Mouse (Mus musculus) MN1 (cell line): Measurements from ENCODE around the gene Lims1.

Source experiments
- DNase-seq: peaks from one replicate; pipeline ENCODE4 v3.0.0-alpha.2; 2016; ENCODE audit warnings: low spot score

Lims1 gene

DNA sequence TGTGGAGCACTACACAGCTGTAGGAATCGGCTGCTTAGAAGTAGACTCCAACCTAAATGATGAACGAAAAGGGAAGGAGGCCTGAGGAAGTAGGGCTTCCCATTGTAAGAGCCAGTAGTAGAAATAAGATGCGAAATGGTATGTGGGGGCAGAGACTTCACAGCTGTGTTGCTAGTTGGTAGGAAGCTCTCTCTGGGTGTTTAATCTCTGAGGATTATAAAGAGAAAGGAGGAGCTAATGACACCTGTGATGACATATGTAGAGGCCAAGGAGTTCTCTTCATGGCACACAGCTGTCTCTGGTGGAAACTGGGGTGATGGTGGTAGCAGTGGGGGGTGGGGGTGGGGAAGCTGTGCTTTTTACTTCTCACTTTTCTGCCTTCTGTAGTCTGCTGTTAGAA lies 27.3 kb downstream of the Lims1 start:
- no peak for DNase-seq

DNA sequence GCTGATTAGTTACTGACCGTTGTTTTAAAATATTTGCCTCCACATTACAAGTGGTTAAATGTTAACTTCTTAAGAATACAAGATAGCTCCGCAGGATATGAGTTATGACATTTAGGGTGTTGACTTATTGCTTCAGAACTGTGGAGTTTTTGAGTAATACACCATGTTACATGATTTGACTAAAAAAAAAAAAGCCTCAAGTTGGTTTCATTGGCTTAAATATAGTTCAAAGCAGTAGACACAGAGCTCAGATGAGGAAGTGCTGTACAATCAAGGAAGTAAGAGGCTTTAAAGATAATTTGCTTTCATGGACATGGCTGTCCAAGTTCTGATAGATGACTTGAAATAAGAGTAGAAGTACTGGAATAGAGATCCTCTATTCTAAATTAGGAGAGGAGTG lies 28.4 kb downstream of the Lims1 start:
- no peak for DNase-seq

DNA sequence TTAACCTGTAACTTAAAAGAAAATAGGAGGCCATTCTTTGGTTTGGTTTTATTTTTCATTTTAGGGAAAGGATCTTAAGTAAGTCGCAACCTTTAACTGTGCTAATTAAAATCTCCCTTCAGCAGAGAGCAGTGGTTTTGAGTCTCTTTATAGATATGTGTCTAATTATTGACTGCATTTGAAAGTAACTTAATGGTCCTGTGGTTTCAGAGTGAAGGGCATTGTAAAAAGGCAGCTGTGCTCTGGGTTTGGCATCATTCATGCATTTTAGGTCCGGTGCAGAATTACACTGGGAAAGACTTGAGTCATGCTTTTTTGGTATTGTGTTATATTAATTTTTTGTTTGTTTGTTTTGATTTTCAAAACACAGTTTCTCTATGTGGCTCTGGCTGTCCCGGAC lies 29.1 kb downstream of the Lims1 start:
- no peak for DNase-seq

DNA sequence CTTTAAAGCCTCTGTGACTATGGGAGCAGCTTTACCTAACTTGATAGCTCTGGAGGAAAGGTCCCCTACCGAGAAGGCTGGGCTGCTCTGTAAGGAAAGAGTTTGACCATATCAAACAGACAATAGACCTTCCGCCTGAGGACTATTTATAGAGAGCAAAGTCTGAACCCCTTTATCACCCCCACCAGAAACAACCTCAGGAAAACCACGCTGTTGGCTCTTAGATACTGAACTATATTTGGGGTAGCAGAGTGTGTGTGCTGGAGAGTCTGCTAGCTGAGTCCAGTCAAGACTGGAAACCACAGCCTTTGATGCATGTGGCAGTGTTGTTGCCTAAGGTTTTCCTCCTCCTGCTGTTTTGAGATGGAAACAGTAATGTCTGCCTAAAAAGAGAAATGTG lies 31.3 kb downstream of the Lims1 start:
- DNase-seq: no peak

DNA sequence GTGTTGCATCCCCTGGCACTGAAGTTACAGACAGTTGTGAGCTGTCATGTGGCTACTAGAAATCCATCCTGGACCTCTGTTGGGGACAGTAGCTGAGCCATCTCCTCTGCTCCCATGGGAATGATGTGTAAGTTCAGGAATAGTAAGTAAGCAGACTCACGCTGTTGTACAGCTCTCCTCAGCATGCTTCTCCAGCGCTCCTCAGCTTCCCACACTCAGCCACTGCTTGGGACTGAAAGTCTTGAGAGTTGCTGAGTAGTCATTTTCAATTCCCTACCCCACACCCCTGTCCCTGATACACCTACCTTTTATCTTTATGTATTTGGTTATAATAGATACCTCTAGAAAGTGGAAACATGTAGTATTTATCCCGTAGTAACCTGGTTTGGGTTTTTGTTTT lies 33.2 kb downstream of the Lims1 start:
- DNase-seq: no peak

DNA sequence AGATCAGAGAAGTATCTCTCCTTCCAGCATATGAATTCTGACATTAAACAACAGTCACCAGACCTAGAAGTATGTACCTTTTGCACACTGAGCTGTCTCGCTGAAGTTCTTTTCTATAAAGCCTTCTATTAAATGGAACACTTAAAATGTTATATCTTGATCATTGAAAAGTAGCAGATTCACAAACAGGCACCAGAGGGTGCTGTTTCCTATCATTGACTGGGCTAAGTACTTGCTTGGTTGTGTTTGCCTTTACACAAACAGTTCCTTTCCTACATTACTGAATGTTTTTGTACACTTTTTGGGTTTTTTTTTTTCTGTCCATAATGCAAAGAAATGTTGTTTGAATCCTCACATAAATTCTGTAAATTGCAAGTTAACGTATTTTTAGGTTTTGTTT lies 35.9 kb downstream of the Lims1 start:
- DNase-seq: peak; percentile 72

DNA sequence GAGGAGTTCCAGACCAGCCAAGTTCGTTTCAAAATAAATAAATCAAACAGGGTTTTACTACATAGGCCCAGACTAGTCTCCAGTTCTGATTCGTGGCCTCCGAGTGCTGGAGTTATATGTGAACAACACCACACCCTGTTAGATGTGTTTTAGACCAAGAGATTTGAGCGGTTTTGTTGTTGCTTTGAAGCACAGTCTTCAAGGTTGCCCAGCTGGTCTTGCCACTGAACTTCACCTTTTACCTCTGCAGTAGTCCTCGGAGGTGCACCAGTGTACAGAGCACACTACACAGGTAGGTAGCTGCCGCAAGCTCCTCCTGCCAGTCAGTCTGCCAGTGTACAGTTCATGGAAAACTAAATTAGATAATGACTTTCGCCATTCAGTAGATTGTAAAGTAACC lies 36.7 kb downstream of the Lims1 start:
- DNase-seq: no peak

DNA sequence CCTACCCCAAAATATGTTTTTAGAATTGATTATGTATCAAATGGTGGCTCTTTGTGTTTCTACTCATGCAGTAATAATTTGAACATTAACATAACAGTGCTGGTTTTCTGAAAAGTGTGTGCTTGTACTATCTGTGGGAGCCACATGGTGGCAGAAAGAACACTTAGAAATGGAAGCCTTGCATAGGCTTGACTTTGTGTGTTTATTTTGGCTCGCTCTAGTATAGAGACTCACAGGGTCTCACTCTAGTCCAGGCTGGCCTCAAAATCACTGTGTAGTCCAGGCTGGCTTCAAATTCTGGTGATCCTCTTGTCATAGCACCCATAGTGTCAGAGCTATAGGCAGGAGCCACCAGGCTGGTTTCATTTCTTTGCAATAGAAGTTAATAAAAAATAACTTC lies 39.5 kb downstream of the Lims1 start:
- DNase-seq: peak; percentile 54

DNA sequence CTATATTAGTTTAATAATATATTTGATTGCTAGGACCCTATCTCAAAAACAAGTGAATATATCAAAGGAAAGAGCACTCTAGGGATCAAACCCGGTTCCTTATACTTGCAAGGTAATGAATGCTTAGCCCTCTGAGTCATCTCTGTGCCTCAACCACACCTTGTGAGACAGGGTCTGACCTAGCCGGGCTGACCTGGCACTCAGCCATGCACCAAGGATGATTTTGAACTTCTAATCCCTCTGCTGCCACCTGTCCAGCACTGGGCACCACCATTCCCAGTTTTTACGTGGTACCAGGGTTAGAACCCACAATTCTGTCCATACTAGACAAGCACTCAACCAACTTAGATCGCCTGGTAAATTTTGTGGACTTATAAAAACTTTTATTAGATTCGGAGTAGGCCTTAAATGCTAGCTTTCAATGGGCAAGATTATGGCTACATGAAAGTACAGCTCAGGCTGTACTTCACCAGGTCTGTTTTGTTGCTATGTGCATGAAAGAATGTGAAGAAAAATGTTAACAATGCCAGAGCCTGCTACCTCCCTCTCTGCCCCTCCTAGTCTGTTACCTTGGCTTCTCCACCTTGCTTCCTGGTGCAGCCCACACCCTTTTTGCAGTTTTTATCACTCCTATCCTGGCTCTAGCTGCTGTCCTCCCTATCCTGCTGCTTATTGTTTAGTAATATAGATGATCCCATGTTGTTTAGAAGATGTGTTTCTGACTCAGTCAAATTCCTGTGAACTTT lies 41.7 kb downstream of the Lims1 start:
- DNase-seq: no peak

DNA sequence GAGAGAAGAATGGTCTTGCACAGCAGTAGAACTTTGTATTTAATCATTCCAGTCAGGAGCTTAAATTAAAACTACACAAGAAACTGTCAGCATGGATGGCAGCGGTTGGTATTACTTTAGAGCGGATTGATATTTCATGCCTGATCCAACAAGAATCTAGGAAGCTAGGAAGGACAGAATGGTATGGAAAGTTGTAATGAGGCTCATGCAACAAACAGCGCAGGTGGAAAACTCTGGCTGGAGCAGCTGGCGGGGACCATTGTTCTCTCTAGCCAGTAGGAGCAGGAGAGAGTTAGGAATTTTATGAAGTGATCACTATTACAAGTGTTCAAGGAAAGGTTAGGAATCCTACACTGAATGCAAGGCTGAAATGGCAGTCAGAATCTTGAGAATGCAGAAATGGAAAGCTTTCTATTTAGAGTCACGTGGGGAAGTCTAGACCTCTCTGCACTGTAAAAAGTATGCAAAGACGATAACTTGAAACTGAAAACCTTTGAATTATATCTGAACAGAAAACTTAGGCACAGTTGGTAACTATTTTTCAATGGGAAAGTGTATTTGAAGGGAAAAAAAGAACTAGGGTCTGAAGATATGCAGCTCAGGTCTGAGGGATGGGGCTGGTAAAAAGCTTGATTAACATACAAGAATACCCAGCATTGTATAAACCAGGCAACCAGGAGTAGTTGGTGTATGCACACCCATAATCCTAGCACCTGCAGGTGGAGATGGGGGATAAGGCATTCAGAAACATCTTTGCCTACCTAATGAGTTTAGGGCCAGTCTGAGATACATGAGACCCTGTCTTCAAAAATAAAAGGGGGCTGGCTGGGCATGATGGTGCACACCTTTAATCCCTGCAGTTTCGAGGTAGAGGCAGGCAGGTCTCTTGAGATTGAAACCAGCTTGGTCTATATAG lies 45.8 kb downstream of the Lims1 start:
- no peak for DNase-seq

DNA sequence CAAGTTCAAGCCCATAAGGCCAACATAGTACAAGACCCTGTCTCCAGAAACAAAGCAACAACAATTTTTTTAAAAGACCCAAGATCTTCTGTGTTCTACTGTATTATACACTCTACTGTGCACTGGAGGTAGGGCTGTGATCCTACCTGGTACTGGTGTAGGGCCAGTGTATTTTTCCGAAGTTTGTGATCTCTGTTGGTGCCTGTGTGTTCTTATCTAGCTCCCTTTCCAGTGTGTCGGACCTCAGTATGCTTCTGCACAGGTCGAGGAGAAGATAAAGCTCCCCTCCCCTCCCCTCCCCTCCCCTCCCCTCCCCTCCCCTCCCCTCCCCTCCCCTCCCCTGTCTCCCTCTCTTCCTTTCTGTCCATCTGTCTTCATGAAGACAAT lies 46.4 kb downstream of the Lims1 start:
- DNase-seq: no peak

DNA sequence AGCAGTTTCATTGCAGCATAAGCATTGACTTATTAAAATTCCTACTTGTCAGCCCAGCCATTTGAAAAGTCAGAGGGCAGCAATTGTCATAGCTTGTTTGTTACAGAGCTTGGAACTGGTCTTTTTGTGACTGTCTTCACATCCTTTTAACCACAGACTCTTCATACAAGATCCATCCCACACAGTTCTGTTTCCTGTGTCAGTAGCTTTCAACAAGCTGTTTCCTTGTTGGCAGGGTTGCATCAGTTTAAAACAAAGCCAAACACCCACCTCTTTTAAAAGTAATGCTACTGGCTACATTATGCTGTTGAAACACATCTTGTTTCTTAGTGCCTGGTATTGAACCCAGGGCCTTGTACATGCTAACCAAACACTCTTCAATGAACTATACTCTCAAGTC lies 46.9 kb downstream of the Lims1 start:
- DNase-seq: no peak

DNA sequence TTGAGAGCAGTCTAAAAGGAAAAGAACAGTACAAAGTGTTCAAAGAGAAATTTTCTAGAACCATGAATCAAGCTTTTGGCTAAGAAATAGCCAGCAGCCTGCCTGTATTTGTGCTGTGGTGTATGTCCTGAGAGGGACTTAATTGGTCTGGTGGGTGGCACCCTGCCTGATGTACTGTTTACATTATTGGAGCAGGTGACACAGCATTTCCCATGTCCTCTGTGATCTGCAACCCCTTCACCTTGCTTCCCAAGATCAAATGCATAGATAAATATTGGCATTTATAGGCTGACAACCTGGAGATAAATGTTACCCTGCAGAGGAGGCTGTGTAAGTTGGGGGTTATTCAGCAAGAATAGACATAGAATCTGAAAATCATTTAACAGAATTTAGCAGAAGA lies 47.3 kb downstream of the Lims1 start:
- DNase-seq: no peak

DNA sequence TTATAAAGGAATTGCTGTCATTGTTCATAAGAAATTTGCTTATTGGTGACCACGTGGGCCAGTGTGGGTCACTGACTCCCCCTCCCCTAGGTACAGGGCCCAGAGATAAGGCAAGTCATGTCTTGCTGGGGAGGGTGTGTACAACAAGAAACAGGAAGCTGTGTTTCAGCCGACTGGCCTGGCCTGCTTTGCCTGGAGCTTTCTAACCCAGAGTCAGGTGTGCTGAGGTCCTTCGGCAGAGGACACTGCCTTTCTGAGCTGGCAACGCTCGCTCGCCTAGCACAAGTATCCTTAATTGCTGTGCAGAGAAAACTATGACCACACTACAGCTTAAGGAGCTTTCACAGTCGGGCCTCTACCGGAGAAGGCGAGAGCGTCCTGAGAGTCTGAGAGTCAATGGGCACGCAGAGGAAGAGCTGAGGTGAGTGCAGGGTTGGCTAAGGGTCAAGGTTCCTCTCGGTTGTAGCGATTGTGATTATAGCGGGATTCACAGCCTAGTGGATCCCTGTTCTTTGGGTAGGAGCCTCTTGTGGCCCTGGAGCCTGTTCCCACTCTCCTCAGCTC lies 48.1 kb downstream of the Lims1 start:
- DNase-seq: peak; percentile 18

DNA sequence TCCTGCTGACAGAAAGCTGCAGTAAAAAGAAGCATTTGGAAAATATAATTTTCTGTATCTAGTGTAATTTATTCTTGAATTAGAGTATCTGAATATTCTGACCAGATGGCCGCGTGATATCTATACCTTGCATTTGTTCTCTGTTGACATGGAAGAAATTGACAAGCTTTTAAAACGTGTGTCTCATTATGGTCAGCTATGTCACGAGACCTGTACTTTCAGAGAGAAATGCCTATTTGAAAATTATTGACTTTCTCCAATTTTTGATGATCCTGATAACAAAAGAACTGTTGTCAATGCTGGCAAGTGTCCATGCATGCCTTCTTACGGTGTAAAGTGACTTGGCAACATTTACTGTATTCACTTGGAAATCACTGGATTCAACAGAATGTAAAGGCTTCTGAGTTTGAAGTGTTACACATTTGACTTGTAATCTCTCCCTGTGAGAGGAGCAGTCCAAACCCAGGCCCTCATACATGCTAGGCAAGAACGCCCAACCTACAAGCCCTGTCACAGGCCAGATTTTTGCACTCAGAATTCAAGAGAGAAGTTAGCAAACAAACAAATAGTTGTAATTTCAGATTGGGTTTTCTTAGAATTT lies 49.3 kb downstream of the Lims1 start:
- peak; percentile 30 for DNase-seq

DNA sequence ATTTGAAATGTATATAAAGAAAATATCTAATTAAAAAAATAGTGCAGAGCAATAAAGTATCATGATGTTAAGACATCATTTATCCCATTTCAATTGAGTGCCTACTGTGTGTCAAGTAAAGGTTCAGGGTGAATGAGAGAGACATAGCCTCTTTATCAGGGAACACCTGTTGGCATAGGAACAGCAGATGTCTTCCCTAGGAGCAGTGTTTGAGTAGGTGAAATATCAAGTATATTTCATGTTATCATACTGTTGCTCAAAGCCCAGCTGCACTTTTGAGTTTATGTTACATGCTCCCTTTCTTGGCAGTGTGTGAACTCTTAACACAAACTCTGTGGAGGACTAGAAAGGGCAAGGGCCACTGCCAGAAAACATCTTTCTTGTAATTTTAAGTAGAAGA lies 50.6 kb downstream of the Lims1 start:
- DNase-seq: no peak

DNA sequence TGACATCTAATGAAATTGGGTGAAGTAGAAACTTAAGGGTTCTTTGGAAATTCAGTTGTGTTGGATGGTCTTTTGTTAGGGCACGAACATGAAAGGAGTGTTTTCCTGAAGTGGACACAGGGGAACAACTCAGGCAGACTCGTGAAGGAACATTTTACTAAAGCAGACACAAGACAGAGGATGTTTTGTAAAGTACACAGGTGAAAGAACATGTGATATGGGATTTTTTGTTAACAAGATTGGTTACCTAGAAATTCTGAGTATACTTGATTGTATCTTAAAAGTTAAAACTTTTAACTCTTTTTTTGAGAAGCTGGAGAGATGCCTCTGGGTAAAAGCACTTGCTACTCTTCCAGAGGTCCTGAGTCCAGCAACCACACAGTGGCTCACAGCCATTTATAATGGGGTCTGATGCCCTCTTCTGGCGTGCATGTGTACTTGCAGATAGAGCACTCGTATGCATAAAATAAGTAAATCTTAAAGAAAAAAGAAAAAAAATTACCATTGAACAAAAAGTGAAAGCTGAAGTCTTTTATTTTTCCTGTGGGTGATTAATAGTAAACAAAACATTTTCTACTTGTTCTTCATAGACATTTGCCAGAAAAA lies 54.4 kb downstream of the Lims1 start:
- peak; percentile 66 for DNase-seq

DNA sequence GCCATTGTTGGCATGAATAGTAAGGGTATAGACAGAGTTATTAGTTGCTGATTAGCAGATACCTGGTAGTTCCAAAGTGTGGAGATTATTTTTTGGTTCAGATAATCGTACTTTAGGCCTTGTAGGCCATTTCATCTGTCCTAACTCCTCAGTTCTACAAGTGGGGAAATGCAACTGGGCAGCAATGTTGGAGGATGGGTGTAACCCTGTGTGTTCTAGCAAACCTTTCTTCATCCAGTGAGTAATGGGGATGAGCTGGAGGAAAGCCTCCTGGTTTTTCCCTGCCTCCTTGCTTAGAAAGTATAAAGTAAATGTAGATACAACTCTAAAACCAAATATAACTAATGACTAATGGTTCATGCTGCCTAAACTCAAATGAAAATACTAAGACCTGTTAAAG lies 55.1 kb downstream of the Lims1 start:
- no peak for DNase-seq

DNA sequence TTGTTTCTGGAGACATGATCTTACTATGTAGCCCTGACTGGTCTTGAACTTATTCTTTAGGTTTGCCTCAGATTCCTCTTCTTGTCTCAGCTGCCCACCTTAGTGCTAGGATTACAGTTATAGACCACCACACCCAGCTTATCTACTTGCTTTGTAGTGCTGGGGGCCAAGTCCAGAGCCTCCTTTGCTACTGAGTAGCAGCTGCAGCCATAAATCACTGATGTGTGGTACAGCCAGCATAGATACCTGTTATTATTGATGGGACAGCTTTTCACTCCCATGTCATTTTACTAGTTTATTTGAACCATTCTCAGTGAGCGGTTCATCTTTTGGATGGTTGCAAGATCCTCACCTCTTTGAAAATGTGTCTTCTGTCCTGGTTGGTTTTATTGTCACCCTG lies 56.4 kb downstream of the Lims1 start:
- no peak for DNase-seq

DNA sequence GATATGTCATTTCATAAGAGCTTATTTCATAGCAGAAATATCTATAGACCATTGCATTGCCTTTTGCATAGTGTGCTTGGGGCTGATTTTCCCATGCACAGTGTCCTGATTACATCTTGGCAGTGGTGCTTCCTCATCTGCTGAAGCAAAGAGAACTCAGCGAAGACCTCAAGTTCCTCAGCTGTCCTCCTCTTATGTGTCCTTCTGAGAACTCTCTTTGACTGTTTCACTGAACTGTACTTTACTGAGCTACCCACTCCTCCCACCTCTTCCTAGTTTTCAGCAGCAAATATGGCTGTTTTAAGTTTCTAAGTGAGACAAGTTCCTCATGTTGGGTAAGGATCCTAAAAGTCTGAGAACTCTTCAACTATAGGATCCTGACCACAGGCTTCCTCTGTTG lies 58.6 kb downstream of the Lims1 start:
- DNase-seq: no peak

DNA sequence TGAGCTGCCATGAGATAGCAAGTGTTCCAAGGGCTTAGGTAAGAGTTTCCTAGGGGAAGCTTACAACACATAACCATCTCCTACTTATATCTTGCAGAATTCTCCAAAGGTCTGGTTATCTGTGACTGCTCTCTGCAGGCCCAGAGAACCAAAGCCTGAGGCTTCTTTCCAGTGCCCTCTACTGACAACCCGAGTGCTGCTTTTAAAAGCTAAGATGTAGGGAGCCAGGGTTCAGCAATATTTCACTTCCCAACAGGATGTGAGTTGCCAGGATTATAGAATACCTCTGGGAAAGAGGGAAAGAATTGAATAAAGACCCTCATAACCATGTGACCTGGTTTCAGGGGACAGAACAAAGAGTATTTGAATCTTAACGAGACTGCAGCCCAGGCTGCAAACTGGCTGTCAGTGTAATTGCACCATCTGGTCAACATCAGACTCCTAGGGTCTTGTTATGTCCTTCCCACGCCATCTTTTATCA lies 59.4 kb downstream of the Lims1 start:
- DNase-seq: peak; percentile 84

DNA sequence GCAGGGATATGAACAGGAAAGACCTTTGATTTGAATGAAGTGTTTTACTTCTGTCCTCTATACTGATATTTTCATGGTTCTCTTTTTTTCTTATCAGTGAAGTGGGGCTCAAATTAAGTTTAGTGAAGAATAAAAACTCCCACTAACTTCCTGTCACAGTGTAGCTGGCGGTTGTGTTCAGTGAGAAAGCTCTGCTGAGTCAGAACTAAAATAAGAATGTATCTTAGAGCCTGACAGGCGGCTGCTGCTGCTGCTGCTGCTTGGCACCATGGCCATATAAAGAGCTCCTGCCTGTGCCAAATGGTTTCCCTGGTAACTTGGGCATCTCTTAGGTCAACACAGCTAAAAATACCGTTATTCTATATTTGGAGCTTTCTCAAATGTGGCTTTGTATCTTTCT lies 60.0 kb downstream of the Lims1 start:
- DNase-seq: peak; percentile 85
